Mouse (Mus musculus) lung, postnatal 0 days (tissue): ENCODE data around the gene Sdhb.

ENCODE experiments used
- CTCF ChIP-seq: IDR thresholded peaks from 2 replicates; pipeline ENCODE4 v1.5.1; 2016; ENCODE audit warnings: antibody characterized with exemption, mild to moderate bottlenecking
- EP300 ChIP-seq: IDR thresholded peaks from 2 replicates; pipeline ENCODE4 v1.6.1; 2016; ENCODE audit warnings: antibody characterized with exemption, mild to moderate bottlenecking, control low read depth

DNA sequence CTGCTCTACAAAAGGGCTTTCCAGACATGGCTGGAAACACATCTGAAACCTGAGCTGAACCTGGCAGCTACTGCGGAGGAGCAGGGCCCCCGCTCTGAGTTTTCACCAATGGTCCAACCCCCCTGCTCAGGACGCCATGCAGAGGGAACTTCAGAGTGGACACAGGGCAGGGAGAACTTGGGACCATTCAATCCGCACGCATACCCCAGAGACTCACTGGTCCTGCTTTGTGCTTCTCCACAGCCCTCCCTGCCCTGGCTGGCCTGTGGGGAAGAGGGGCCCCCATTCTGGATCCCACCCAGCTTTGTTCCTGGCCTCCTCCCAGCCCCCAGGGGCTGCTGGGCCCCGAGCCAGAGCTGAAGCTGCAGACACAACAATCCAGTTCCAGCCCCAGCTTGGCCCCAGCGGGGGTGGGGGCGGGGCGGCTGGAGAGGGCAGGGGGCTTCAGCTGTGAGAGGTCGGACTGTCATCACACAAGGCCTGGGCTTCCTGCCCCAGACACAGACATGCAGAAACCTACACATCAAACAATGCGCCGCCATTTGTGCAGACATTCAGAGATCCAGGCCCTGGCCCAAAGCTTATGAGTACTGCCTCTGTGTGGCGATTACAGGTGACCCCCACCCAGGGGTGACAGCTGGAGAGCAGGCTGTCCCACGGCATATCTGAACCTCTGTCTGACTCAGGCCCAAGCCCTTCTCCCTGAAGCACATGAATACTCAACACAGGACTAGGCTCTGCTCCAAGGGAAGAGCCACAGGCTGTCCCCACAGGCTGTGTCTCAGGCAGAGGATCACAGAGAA is 60.0 kb downstream of the Sdhb start:
- no peak for TF ChIP-seq EP300
- TF ChIP-seq CTCF, result no peak
